Mouse (Mus musculus) heart, embryonic 11.5 days (tissue): Measurements from ENCODE around the gene Plcd3. TPM values are rescaled to one million over a fixed set of nuclear protein-coding genes. Genes with fewer than 3 reads are reported as not detected.
A peak's percentile ranks its signal among the peaks of the same experiment; 100 is the strongest.

ENCODE experiments used
- ATAC-seq: fragments of 200-750 bp; cut with Nextera tagmentation; replicated peaks from 2 replicates; pipeline ENCODE4 v1.8.0; 2017; ENCODE audit warnings: moderate library complexity; ENCODE audit not compliant: insufficient number of reproducible peaks, low FRiP score, low TSS enrichment
- H3K27ac ChIP-seq: fragments of 300-500 bp; sonication (generic); 2 replicates; pipeline ENCODE4 v1.5.1; 2014; ENCODE audit warnings: mild to moderate bottlenecking, low read depth, low read length
- H3K27me3 ChIP-seq: fragments of 300-500 bp; sonication (generic); 2 replicates; pipeline ENCODE4 v1.6.1; 2014; ENCODE audit warnings: mild to moderate bottlenecking, low read length, mixed read lengths; ENCODE audit not compliant: control insufficient read depth, insufficient read depth
- H3K36me3 ChIP-seq: fragments of 300-500 bp; sonication (generic); 2 replicates; pipeline ENCODE4 v1.6.1; 2014; ENCODE audit warnings: mild to moderate bottlenecking, low read length, moderate library complexity, mixed read lengths; ENCODE audit not compliant: control insufficient read depth, insufficient read depth
- H3K4me1 ChIP-seq: fragments of 300-500 bp; sonication (generic); 2 replicates; pipeline ENCODE4 v1.6.1; 2014; ENCODE audit warnings: low read length; ENCODE audit not compliant: control insufficient read depth, insufficient read depth
- H3K4me2 ChIP-seq: fragments of 300-500 bp; sonication (generic); 2 replicates; pipeline ENCODE4 v1.6.1; 2014; ENCODE audit warnings: mild to moderate bottlenecking, moderate library complexity
- H3K4me3 ChIP-seq: fragments of 300-500 bp; sonication (generic); 2 replicates; pipeline ENCODE4 v1.5.1; 2014; ENCODE audit warnings: low read depth, low read length
- H3K9ac ChIP-seq: fragments of 300-500 bp; sonication (generic); 2 replicates; pipeline ENCODE4 v1.6.1; 2014; ENCODE audit warnings: mild to moderate bottlenecking, low read depth, low read length, moderate library complexity
- H3K9me3 ChIP-seq: fragments of 300-500 bp; sonication (generic); replicated peaks from 2 replicates; pipeline ENCODE4 v1.6.1; 2016; ENCODE audit warnings: low read length; ENCODE audit not compliant: control insufficient read depth
- WGBS: fragments of 180-500 bp; shearing (Covaris S2); extraction: QIAGEN DNeasy Blood & Tissue Kit; methylation state at CpG from one replicate; pipeline ENCODE4 v1.1.7; 2014; ENCODE audit not compliant: insufficient replicate concordance; 5-methylcytosine and 5-hydroxymethylcytosine counted together
- polyA plus RNA-seq: library from polyadenylated mRNA; unstranded; fragments of >200 nt; fragmentation: Nextera tagmentation; extraction: Ambion mirVana; gene quantifications from 2 replicates; pipeline ENCODE4 v1.2.1, GENCODE M21; 2014

Gene Plcd3
- polyA plus RNA-seq, 1 experiment from 2014 or later, result 3.5 TPM

DNA sequence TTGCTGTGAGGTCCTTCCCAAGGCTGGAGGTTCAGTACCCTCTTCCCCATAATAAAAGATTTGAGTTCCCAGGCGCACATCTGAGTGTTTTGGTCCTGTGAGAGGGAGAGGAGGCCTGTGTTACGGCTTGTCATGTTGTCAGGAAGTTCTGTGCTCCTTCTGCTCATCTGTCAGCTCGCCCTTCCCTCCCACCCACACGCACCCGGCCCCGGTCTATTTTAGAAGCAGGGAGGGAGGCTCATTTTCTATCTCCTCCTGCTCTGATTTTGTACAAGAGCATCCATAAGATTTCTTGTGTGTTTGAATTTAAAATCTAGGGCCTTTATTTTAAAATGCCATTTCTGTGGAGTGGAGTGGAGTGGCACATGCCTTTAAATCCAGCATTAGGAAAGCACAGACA is 63.4 kb downstream of the Plcd3 start:
- Histone ChIP-seq H3K4me2 (no peak overlapping the region), H3K27ac (no peak overlapping the region), H3K9me3 (no peaks in the 10 kb centered on the region), H3K27me3 (no peaks in the 10 kb centered on the region), H3K4me3 (no peak overlapping the region), H3K4me1 (peaks cover 10% of the 10 kb centered on the region), H3K36me3 (peaks cover 4% of the 10 kb centered on the region), H3K9ac (no peak overlapping the region)
- 56% methylated on average over 6 of the region's 6 CpGs for WGBS
- ATAC-seq, result no peak

DNA sequence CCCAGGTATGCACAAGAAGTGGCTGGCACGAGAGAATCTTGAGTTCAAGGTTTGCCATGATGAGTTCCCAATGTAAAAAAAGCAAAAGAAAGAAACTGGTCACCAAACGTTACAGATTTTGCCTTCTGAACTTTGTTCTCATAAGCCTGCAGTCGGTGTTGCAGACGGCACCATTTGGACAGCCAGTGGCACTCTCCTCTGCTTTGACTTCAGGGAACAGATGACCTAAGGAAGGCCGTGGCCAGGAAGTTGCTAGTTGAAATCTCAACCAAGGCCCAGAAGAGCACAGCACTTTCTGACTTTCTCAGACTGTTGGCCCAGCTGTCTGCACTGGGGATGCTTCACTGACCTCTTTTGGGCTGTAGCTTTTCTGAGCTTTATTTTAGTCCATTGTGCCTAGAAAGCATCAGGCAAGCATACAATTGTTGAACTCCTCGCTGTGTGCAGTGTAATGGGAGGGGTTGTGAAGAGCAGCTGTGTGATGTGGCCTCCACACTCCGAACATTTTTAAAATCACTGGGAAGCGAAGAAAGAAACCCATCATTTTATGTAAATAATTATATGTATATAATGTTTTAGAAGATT is 64.5 kb downstream of the Plcd3 start:
- no peak overlapping the region for H3K4me2 ChIP-seq
- WGBS, result 85% methylated on average over 8 of the region's 8 CpGs

DNA sequence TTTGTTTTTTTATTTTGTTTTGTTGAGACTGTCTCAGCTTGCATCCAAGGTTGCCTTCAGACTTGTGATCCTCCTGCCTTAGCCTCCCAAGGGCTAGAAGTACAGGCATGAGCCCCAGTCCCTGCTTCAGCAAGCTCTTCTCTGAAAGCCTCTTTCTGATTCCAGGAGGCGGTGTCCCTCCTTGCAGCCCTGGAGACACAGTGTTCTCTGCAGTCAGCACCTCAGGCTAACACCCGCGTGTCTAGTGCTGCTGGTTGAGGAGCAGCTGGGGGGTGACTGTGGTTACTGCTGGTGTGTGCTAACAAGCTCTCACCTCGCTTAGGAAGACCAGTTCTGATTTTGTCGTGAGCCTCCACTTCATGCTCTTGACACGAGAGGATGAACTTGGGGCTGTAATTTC is 66.5 kb downstream of the Plcd3 start:
- Histone ChIP-seq H3K27ac (no peak overlapping the region), H3K4me3 (no peak overlapping the region), H3K27me3 (no peaks in the 10 kb centered on the region), H3K4me2 (no peak overlapping the region), H3K9ac (no peak overlapping the region), H3K9me3 (no peaks in the 10 kb centered on the region), H3K36me3 (peaks cover 2% of the 10 kb centered on the region), H3K4me1 (peaks cover 17% of the 10 kb centered on the region)
- WGBS, result 72% methylated on average over 6 of the region's 6 CpGs
- no peak for ATAC-seq

More for the DNA sequence above, 64.5 kb downstream of the Plcd3 start:
- H3K4me1 ChIP-seq, result peaks cover 14% of the 10 kb centered on the region
- no peak overlapping the region for H3K9ac ChIP-seq
- no peak overlapping the region for H3K27ac ChIP-seq
- no peak overlapping the region for H3K4me3 ChIP-seq
- H3K27me3 ChIP-seq, result no peaks in the 10 kb centered on the region
- no peaks in the 10 kb centered on the region for H3K9me3 ChIP-seq
- H3K36me3 ChIP-seq, result peaks cover 2% of the 10 kb centered on the region
- ATAC-seq, result no peak

DNA sequence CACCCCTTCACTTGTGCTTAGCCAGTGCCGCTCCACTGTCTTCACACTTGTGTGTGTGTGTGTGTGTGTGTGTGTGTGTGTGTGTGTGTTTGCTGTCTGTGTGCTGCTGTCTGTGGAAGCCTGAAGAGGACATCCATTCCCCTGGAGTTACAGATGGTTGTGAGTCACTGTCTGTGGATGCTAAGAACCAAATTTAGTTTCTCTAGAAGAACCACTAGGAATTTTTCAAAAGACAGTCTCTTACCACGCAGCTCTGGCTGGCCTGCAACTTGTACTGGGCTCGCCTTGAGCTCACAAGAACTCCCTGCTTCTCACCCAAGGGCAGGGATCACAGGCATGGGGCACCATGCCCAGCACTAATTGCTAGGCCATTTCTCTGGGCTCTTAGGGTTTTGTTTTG is 68.4 kb downstream of the Plcd3 start:
- H3K4me1 ChIP-seq, result peaks cover 21% of the 10 kb centered on the region
- 84% methylated on average over 3 of the region's 3 CpGs for WGBS

DNA sequence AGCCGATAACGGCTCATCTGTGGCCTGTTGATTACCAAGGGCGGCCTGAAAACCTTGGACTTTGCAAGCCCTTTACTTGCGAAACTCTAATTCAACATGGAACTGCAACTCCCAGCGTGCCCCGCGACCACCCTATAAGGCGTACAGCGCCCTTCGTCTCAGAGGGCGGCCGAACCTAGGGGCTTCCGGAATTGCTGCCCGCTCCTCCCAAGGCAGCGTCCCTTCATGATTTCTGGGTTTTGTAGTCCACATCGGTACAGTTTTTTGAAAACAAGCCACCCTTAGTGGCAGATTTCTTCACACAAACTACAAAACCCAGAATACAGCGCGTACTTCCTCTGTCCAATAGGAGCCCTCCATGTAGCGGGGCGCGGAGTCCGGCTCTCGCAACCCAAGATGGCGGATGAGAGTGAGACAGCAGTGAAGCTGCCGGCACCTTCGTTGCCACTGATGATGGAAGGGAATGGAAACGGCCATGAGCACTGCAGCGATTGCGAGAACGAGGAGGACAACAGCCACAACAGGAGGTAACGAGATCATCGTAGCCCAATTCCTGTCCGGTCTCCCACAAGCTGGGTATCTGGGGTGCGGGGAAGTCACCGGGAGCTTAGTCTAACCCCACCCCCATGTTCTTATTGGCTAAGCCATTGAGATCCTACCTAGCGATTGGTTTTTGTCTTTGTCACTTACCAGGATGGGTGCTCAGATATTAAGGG is 73.1 kb downstream of the Plcd3 start, which contains the start of the genes Nmt1 and Dcakd:
Nmt1 (plus strand) TSS at position 15 of the 716 bp plus-strand sequence.
Dcakd (minus strand) TSS at position 158 of the 716 bp plus-strand sequence.
- H3K36me3 ChIP-seq, result no peaks in the 10 kb centered on the region
- peak within 1 kb of the TSS; percentile 85 for H3K4me3 ChIP-seq
- no peaks in the 10 kb centered on the region for H3K9me3 ChIP-seq
- peak within 1 kb of the TSS; percentile 79 for H3K27ac ChIP-seq
- WGBS, result under 1% methylated on average over 36 of the region's 36 CpGs
- peaks cover 21% of the 10 kb centered on the region for H3K4me1 ChIP-seq
- ATAC-seq, result peak; percentile 95
- peak within 1 kb of the TSS; percentile 83 for H3K9ac ChIP-seq
- peak within 1 kb of the TSS; percentile 81 for H3K4me2 ChIP-seq
- H3K27me3 ChIP-seq, result no peaks in the 10 kb centered on the region

More for the DNA sequence above, 68.4 kb downstream of the Plcd3 start:
- Histone ChIP-seq H3K9ac (no peak overlapping the region), H3K4me3 (no peak overlapping the region), H3K27ac (no peak overlapping the region), H3K27me3 (no peaks in the 10 kb centered on the region), H3K4me2 (no peak overlapping the region), H3K9me3 (no peaks in the 10 kb centered on the region), H3K36me3 (no peaks in the 10 kb centered on the region; the same call in 1 of the 2 replicates)
- no peak for ATAC-seq

DNA sequence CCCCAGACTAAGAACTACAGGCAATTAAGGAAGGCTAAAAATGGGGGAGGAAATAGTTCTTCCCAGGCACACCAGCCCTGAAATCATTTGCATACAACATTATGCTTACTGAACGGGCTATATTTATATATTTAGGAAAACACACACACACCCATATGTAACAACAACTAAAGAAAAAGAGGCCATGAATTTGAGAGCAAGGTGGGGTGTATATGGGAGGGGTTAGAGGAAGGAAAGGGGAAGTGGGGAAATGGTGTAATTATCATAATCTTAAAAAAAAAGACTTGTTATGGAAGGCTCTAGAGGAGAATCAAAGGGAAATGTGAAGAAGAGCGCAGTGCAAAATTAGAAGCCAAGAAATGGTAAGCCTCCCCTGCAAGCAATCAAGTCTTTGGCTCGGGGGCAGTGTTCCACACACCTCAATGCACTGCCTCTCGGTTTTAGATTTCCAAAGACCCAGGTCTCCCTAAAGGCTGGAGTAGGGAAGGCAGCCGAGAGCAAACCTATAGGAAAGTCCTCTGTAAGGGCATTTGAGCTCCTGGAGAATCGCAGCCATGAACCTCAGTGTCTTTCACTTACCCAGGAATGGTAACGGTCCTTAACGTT is 73.8 kb downstream of the Plcd3 start:
- peak overlapping the region; percentile 79 for H3K27ac ChIP-seq
- H3K9me3 ChIP-seq, result no peaks in the 10 kb centered on the region
- WGBS, result 14% methylated on average over 8 of the region's 8 CpGs
- peak overlapping the region; percentile 83 for H3K9ac ChIP-seq
- H3K4me2 ChIP-seq, result peak overlapping the region; percentile 72
- peaks cover 21% of the 10 kb centered on the region for H3K4me1 ChIP-seq
- no peaks in the 10 kb centered on the region for H3K36me3 ChIP-seq
- H3K4me3 ChIP-seq, result peak overlapping the region; percentile 85
- peak; percentile 12; the same call in 1 of the 2 replicates for ATAC-seq
- no peaks in the 10 kb centered on the region for H3K27me3 ChIP-seq

DNA sequence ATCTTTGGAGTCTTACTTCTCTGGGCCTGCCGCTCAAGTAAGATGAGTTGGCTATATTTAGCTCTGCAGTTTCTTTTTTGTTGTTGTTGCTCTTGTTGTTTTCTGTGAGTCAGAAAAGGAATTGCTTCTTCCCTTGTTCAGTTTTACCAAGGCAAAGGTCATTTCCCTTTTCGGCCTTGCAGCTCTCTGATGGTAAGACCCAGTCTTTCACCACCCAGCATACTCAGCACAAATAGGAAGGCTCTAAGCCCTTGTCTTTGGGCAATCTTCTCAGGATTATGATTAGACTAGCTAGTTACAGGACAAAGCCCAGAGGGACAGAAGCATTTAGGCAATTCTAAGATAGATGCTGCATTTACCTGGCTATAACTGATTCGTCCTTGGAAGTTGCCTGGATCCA is 74.6 kb downstream of the Plcd3 start:
- Histone ChIP-seq H3K27ac (no peak overlapping the region), H3K4me3 (no peak overlapping the region)
- 83% methylated on average over 3 of the region's 3 CpGs for WGBS

DNA sequence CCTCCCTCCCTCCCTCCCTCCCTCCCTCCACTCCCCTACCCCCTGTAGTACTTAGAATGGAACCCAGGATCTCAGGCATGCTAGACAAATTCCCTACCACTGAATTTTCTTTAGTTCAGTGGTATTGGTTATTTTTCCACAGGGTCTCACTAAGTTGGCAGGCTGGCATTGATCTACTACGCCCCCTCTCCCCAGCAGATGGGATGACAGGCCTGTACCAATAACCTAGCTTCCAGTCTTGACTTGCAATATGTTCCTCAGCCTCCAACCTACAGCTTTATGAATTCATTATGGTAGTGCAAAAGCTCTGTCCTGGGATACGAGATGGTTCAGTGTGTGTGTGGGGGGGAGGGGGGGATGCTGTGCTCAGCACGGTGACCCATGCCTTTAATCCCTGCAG is 77.5 kb downstream of the Plcd3 start:
- H3K9ac ChIP-seq, result no peak overlapping the region
- no peaks in the 10 kb centered on the region for H3K9me3 ChIP-seq
- H3K36me3 ChIP-seq, result no peaks in the 10 kb centered on the region
- peaks cover 8% of the 10 kb centered on the region for H3K4me1 ChIP-seq
- no peaks in the 10 kb centered on the region for H3K27me3 ChIP-seq
- no peak overlapping the region for H3K4me3 ChIP-seq
- 82% methylated on average over 3 of the region's 3 CpGs for WGBS
- no peak overlapping the region for H3K27ac ChIP-seq
- no peak for ATAC-seq
- no peak overlapping the region for H3K4me2 ChIP-seq

More for the DNA sequence above, 74.6 kb downstream of the Plcd3 start:
- Histone ChIP-seq H3K27me3 (no peaks in the 10 kb centered on the region), H3K36me3 (no peaks in the 10 kb centered on the region), H3K9me3 (no peaks in the 10 kb centered on the region), H3K4me1 (peaks cover 17% of the 10 kb centered on the region), H3K9ac (no peak overlapping the region; the same call in 1 of the 2 replicates), H3K4me2 (peak overlapping the region; percentile 72)
- ATAC-seq, result no peak
